Mouse (Mus musculus): ENCODE measurements around the gene Rnf157.
A peak's percentile ranks its signal among the peaks of the same experiment; 100 is the strongest.
"Not testable (repeated sequence)": the region's sequence is repeated elsewhere in the genome, so short reads cannot be mapped to it uniquely, and the experiment has no call there.

Rnf157 gene

GRCm38 (mm10) chr11:116434287-116434966 is 21.6 kb upstream of the Rnf157 start:
- peak; percentile 70 to 76 for DNase-seq (ENCODE audit: low spot score in 2 of 2)

GRCm38 (mm10) chr11:116433356-116434286 is 20.8 kb upstream of the Rnf157 start, which contains the start of gene Ubald2:
Ubald2 (plus strand) TSS chr11:116434094.
- peak; percentile 100 for DNase-seq (ENCODE audit: low spot score in 2 of 2)

DNA sequence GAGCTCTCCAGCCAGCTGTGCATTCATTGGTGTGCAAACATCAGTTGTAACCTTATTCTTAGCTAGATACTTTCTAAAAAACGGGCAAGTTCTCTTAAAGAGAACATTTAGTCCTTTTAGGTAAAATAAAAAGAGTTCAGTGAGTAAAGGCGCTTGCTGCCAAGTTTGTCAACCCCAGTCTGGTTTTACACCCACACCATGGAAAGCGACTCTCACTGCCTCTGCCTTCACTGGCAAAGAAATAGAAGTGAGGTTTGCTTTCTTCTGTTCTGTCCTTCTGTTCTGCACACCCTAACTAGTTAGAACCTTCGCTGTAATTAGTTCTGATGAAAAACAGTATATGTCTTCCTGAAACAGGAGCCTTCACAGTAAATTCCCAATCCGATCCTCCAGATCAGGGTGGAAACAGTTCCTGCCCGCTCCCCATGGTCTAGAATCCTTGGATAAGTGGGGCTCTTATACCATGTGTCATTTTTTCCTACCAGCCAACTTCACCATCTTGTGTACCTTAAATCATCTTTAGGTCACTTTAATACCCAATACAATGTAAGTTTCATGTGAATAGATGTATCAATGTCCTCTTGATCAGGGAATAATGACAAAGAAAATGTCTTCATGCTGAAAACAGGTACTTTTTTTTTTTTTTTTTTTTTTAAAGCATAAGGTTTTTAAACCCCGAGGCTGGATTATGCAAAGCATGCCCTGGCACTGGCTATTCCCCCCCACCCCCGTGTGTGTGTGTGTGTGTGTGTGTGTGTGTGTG is 19.9 kb upstream of the Rnf157 start:
- no peak for DNase-seq (ENCODE audit: low spot score in 2 of 2)

DNA sequence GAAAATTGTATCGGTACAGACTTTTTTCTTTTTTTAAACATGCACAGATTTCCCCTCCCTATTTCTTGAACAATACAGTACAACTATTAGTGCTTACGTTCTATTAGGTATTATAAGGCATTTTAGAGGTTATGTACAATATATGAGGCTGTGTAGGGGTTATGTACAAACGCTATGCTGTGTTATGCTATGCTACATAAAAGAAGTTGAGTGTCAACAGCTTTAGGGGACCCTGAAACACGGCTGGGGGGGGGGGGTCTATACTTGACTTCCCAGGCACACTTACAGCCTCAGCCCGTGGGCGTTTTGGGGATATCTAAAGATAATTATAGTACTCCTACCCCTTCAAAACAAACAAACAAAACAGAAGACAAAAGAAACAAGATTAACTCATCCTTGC is 19.3 kb upstream of the Rnf157 start:
- DNase-seq (ENCODE audit: low spot score in 2 of 2): no peak

DNA sequence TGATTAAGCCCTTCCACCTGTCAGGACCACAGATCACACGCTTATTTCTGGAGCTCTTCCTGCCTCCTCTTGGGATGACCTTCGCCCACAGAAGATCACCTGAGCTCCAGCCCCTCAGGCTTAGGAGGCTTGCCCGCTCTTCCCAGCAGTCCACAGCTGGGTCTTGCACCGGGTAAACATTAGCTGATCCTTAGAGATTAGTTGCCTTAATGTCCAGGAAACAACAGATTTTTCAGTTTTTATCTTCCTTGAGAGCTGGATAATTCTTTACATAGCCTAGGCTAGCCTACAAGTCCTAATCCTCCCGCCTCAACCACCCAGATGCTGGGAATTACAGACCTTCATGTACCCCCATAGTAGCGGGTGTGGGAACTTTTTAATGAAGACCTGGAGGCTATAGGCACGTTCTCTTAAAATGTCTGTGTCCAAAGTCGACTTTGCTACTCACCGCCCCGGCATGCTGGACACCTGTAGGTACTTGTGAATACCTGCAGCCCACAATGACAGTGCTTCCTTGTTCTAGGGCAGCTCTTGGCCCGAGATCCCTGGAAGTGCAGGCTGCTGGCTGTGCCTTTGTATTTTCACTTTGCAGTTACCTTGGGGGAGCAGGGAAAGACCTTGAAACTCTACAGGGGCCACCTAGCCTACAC is 18.7 kb upstream of the Rnf157 start:
- no peak for DNase-seq (ENCODE audit: low spot score in 2 of 2)

DNA sequence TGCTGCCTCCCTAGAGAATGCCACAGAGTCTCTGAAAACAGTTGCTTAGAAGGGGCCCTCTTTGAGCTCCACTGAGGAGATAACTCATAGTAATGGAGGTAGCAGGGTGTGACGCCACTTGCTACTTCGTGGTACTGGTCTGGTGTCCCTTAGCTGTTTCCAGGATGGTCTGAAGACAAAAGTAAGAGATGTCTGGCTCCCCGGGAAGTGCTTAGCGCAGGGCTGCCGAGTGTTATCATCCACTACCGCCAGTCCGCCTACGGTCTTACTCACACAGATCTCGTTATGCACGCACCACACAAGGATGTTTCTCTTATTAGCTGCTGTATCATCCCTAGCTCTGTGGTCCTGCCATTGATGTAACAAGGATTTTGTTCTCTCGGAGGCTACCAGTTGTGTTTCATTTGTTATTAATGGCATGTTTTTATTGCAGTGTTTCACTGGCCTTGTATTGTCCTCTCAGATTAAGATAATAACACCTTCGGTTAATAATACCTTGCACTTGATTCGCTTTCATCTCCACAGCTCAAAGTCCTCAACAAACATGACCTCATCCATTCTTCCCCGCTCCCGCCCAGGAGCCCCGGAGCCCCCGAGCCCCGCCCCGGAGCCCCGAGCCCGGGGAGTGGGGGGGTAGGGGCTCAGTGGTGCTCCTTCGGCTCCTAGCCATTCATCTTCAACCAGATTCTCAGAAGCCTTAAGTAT is 18.0 kb upstream of the Rnf157 start:
- DNase-seq (ENCODE audit: low spot score in 2 of 2): no peak

DNA sequence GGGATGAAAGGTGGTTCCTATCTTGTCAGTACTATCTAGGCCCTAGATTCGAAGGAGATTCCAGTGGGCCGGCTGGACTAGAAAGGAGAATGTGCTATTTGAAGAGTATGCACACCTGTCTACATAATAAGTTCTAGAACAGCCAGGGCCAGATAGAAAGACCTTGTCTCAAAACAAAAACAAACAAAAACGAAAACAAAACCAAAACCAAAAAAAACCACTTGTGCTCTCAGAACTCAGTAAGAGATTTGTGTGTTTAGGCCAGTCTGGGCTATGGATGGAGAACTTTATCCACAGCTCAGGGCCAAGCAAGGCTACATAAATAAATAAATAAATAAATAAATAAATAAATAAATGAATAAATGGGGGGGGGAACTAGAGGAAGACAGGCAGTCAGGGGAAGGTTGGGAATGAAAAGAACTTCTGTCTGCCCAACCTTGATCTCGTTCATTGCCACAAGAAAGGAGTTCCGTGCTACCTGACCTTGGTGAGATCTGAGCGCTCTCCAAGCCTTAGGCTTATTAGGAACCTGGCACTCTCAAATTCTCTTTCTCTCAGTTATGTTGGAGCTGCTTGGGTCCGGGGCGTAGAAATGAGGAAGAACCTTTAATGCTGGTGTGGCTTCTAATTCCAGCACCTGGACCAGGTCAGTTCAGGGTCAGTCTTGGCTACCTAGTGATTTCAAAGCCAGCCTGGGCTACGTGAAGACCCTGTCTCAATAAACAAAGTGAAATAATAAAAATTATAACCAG is 17.2 kb upstream of the Rnf157 start:
- no peak for DNase-seq (ENCODE audit: low spot score in 2 of 2)

DNA sequence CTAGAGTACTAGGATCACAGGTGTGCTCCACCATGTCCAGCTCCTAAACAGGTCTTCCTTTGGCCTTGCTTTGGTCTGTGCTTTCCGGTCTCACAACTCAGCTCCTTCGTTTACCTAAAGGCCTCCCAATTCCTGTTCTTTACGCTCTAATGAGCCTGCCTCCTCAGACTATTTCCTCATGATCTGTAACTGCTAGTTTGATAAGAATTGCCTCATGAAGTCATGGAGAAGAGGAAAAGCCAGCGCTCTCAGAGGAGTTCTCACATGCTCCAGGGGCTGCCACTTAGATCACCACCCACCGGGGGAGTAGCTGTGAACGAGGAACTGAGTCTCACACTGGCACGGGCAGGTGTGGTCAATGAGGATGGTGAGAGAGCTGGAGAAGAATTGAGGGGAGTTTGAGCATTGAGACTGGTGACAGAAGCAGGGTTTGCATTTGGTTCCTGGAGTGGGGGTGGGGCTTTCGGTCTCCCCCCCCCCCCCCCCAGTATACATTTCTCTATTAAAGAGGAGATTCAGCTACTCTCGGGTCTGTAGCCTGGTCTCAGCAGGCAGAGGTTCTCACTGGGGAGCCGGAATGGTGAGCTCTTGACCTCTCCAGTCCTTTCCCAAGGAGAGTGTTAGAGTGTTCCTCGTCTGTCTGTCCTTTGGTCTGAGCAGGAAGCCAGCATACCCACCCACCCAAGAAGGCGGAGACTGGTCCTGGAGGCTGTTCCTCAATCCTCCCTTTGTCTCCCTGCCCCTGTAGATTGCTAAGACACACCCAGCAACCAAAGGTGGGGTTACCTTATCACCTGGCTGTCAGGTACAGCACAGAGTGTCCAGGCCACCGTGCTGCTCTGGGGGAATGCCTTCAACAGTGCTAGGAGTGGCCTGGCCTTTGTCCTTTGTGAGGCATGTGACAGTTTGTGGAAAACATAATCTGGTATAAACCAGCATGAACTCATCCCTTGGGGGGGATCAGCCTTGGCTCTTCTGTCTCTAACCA is 16.3 kb upstream of the Rnf157 start:
- no peak for DNase-seq (ENCODE audit: low spot score in 2 of 2)

- DNase-seq (ENCODE audit: low spot score in 2 of 2): no peak
Measured at GRCm38 (mm10) chr11:116426852-116427575, 14.2 kb upstream of the Rnf157 start.

DNA sequence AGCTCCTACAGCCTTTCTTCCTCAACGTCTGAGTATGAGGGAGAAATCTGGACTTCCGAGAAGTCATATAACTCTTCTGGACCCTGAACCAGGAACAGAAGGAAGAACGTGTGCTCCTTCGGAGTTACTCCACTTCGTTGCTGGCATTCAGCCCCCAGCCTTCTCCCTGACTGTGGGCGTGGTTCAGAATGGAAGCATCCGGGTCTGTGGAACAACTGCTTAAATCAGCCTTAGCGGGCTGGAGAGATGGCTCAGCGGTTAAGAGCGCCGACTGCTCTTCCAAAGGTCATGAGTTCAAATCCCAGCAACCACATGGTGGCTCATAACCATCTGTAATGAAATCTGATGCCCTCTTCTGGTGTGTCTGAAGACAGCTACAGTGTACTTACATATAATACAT is 13.5 kb upstream of the Rnf157 start:
- DNase-seq (ENCODE audit: low spot score in 2 of 2): not testable (repeated sequence)

DNA sequence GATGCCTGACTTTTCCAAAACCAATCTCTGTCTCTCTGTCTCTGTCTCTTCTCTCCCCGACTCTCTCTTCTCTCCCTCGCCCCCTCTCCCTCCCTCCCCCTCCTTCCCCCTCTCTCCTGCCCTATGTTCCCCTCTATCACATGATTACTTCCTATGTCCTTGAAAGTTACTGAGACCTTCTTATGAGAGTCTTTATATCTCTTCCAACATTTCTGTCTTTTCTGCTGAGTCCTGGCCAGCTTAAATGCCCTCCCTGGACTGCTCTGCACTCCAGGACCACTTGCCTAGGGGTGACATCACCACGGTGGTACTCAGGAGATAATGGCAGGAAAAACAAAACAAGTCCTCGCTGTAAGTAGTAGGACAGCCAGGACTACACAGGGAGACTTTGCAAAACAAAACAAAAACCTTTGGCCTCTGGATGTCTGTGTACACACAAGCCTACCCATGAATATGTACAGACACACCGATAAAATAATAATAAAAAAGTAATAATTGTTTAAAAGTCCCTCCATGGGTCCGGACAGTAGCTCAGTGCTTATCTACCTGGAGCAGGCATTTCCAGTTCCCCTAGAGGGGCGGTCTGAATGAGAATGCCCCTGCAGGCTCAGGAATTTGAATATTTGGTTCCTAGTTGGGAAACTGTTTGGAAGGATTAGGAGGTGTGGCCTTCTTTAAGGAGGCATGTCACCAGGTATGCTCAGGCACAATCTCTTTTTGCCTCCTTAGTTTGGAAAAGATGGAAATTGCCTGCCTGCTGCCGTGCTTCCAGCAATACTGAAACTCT is 12.0 kb upstream of the Rnf157 start:
- DNase-seq (ENCODE audit: low spot score in 2 of 2): no peak

DNA sequence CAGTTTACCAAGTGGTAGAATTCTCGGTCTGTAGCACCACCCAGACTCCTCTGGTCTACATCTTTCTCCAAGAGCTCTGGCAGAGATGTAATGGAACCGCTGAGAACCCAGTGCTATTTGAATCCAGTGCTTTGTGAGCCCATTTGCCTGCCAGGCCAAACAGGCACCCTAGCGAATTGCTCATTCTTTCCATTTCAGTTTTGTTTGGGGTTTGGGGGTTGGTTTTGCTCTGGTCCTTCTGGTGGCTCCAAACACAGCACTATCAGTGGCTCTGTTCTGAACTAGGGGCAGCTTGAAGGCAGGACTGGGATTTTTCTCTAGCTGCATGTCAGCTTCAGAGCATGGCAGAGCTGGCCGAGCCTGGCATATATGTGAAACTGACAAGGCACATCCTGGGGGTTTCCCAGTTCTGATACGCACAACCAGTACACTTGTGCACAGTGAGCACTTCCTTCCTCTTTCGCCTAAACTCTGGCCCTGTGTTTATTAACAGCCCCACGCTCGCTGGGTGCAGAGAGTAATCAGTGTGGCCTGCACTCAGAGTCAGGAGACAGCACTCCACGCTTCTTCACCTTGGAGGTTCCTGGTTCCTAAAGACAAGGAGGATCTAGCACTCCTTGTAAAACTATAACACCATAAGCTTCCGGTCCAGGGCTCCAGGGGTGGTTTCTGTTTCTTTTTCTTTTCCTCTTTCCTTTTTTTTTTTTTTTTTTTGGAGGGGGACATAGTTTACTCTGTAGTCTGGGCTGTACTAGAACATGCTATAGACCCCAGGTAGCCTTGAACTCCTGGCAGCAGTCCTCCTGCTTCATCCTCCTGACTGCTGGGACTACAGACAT is 11.2 kb upstream of the Rnf157 start:
- DNase-seq (ENCODE audit: low spot score in 2 of 2): peak in 1 of 2 experiments; percentile 67

- no peak for DNase-seq (ENCODE audit: low spot score in 2 of 2)
Measured at GRCm38 (mm10) chr11:116423214-116423613, 10.4 kb upstream of the Rnf157 start.

DNA sequence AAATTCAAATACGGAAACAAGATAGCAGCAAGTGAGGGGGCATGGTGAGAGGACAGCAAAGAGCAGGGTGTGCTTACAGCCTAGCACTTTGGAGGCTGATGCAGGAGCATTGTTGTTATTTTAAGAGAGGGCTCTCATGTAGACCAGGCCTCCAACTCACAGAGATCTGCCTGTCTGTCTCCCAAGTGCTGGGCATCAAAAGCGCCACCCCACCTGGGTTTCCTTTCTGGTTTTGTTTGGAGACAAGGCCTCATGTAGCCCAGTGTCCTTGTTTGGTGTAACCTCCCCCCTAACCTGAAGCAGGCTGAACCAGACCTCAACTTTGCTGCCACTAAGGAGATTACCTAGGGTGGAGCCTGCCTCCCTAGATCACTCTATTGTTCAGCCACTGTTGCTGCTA is 9.7 kb upstream of the Rnf157 start:
- no peak for DNase-seq (ENCODE audit: low spot score in 2 of 2)

DNA sequence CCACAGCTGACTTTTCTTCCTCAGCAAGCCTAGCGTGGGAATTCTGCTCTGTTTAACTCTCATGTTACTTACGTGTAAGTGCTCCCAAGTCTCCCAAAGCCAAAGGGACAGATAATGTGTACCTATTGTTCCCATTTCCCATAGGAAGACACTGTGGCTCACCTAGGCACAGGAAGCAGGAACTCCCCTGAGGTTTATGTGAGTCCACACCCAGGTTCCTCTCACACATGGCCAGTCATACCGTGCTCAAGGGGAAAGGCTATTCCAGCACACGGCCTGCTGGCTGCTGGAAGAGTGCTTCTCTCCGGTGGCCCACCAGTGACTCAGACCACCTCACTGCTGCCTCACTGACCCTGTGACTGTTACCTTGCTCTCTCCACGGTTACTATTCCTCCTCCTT is 8.3 kb upstream of the Rnf157 start:
- no peak for DNase-seq (ENCODE audit: low spot score in 2 of 2)

GRCm38 (mm10) chr11:116418841-116419462 is 6.1 kb upstream of the Rnf157 start:
- DNase-seq (ENCODE audit: low spot score in 2 of 2): no peak
